Mouse (Mus musculus) hindbrain, embryonic 12.5 days (tissue): ENCODE results near the gene Olfr918. TPM values are rescaled to one million over a fixed set of nuclear protein-coding genes. Genes with fewer than 3 reads are reported as not detected.

ENCODE experiments used
- ATAC-seq: fragments of 200-750 bp; cut with Nextera tagmentation; 2 replicates; pipeline ENCODE4 v1.8.0; 2017; ENCODE audit warnings: moderate TSS enrichment; ENCODE audit not compliant: low FRiP score
- H3K27ac ChIP-seq: fragments of 300-500 bp; sonication (generic); 2 replicates; pipeline ENCODE4 v1.5.1; 2016; ENCODE audit warnings: mild to moderate bottlenecking
- H3K27me3 ChIP-seq: fragments of 300-500 bp; sonication (generic); 2 replicates; pipeline ENCODE4 v1.6.1; 2016; ENCODE audit warnings: mild to moderate bottlenecking
- H3K36me3 ChIP-seq: fragments of 300-500 bp; sonication (generic); 2 replicates; pipeline ENCODE4 v1.6.1; 2016; ENCODE audit warnings: mild to moderate bottlenecking
- H3K4me1 ChIP-seq: fragments of 300-500 bp; sonication (generic); 2 replicates; pipeline ENCODE4 v1.6.1; 2016
- H3K4me2 ChIP-seq: fragments of 300-500 bp; sonication (generic); replicated peaks from 2 replicates; pipeline ENCODE4 v1.6.1; 2016; ENCODE audit warnings: mild to moderate bottlenecking
- H3K4me3 ChIP-seq: fragments of 300-500 bp; sonication (generic); 2 replicates; pipeline ENCODE4 v1.5.1; 2016; ENCODE audit warnings: mild to moderate bottlenecking
- H3K9ac ChIP-seq: fragments of 300-500 bp; sonication (generic); 2 replicates; pipeline ENCODE4 v1.6.1; 2016; ENCODE audit warnings: mild to moderate bottlenecking, moderate library complexity
- H3K9me3 ChIP-seq: fragments of 300-500 bp; sonication (generic); replicated peaks from 2 replicates; pipeline ENCODE4 v1.6.1; 2016; ENCODE audit warnings: mild to moderate bottlenecking
- whole genome bisulfite sequencing: fragments of 180-500 bp; shearing (Covaris S2); methylation state at CpG from one replicate; pipeline ENCODE4 v1.1.7; 2016; 5-methylcytosine and 5-hydroxymethylcytosine counted together
- polyA plus RNA-seq: library from polyadenylated mRNA; unstranded; fragments of >200 nt; fragmentation: Nextera tagmentation; extraction: Ambion mirVana; gene quantifications from 2 replicates; pipeline ENCODE4 v1.2.1, GENCODE M21; 2016

Gene Olfr918
- polyA plus RNA-seq = not detected in 2 replicates

DNA sequence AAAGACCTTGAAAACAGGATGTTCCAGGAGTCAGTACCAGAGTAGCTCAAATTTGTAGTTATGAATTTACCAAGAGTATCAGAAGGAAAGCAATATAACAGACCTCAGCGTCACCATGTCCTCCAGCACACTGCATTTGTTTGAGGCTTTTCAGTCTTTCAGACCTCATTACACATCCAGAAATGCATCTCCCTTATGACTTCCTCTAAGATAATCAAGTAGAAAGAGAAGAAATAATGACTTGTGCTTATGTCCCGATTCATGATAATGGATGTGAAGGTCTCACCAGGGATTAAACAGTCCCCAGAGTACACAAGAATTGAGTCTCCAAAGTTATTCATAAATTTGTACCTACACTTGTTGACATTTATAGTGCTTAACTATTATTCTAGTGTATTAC is at the start of gene Olfr918:
Gene Olfr918 (minus strand): TSS at position 101 of the 400 bp plus-strand sequence.
- Histone ChIP-seq H3K4me2 (no peak within 1 kb of the TSS), H3K4me1 (no peaks in the 10 kb centered on the region), H3K9me3 (no peaks in the 10 kb centered on the region), H3K27me3 (no peaks in the 10 kb centered on the region), H3K9ac (no peak within 1 kb of the TSS), H3K4me3 (no peak within 1 kb of the TSS), H3K36me3 (no peaks in the 10 kb centered on the region), H3K27ac (no peak within 1 kb of the TSS)
- ATAC-seq = no peak
- WGBS = 81% methylated on average over 2 of the region's 2 CpGs

- H3K4me1 ChIP-seq = peaks cover under 1% of the 10 kb centered on the region; the same call in 1 of the 2 replicates
- H3K4me2 ChIP-seq = no peak overlapping the region
- no peak overlapping the region for H3K9ac ChIP-seq
- no peak overlapping the region for H3K4me3 ChIP-seq
- H3K36me3 ChIP-seq = no peaks in the 10 kb centered on the region
- 98% methylated on average over 1 of the region's 1 CpGs for WGBS
- no peaks in the 10 kb centered on the region for H3K27me3 ChIP-seq
- no peak for ATAC-seq
- no peaks in the 10 kb centered on the region for H3K9me3 ChIP-seq
- no peak overlapping the region for H3K27ac ChIP-seq
These were observed 49.6 kb upstream of the Olfr918 start for GRCm38 (mm10) chr9:38724044-38724443.

DNA sequence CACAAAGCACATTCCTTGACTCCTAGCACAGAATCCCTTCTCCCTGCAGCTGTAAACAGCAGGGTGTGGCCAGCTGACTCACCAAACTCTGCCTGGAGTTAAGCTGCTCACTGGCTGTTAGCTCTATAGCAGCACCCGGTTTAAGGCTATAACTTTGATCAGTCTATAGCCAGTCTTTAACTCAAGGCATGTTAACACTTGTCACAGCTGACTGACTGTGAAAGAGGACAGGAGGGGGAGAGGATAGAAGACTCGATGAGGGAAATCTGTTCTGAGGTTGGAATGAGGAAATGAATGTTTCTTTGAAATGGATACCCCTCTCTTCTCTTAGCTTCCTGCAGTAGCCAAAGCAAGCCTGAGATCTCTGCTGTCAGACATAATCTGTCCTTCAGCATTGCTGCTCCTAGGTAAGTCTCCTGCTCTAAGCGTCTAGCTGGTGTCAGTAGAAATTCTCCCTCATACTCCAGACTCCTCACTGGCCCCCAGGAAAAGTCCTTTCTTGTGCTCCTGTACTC is 44.6 kb upstream of the Olfr918 start:
- 9% methylated on average over 3 of the region's 3 CpGs for WGBS
- no peak overlapping the region for H3K27ac ChIP-seq
- H3K36me3 ChIP-seq = no peaks in the 10 kb centered on the region
- peak overlapping the region; percentile 35 for H3K4me3 ChIP-seq
- H3K9me3 ChIP-seq = no peaks in the 10 kb centered on the region
- H3K27me3 ChIP-seq = no peaks in the 10 kb centered on the region
- H3K9ac ChIP-seq = peak overlapping the region; percentile 50
- no peak for ATAC-seq
- peak overlapping the region; percentile 47 for H3K4me2 ChIP-seq
- peaks cover 7% of the 10 kb centered on the region for H3K4me1 ChIP-seq

DNA sequence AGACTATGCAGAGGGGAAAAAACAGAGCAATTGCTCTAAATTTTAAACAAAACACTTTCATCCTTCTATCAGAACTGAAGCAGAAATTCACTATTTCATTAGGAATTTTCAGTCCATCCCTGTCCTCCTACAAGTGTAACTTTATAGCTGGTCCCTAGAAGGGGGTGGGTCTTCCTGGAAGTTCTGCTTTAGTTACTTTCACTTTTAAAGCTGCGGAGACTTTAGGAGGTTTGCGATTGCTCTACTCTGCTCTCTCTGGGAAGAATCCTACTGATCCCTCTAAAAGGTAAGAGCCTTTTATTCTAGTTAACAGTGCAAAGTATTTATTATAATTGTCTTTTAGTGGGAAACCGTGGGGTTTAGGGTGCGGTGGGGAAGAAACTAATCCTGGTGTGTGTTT is 43.7 kb upstream of the Olfr918 start, which contains the start of gene Vwa5a:
Gene Vwa5a (plus strand): TSS at position 167 of the 400 bp plus-strand sequence.
- Histone ChIP-seq H3K9me3 (no peaks in the 10 kb centered on the region), H3K4me1 (peaks cover 7% of the 10 kb centered on the region), H3K4me3 (peak within 1 kb of the TSS; percentile 35), H3K36me3 (no peaks in the 10 kb centered on the region), H3K9ac (peak within 1 kb of the TSS; percentile 50), H3K27ac (no peak within 1 kb of the TSS), H3K4me2 (peak within 1 kb of the TSS; percentile 47), H3K27me3 (no peaks in the 10 kb centered on the region)
- WGBS = 6% methylated on average over 4 of the region's 4 CpGs
- peak; percentile 40; the same call in 1 of the 2 replicates for ATAC-seq

DNA sequence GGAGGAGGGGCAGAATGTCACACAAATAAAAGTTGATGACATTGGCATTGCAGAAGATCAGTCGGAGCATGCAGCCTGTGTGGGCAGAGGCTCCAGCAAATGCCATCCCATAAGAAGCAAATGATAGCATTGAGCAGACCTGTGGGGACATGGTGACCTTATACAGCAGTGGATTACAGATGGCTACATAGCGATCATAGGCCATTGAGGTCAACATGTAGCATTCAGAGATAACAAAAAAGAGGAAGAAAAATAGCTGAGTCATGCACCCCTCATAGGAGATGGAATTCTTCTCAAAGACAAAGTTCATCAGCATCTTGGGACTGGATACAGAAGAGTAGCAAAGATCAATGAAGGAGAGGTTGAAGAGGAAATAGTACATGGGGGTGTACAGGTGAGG is 1.5 kb downstream of the Olfr918 start:
- no peaks in the 10 kb centered on the region for H3K36me3 ChIP-seq
- no peak overlapping the region for H3K9ac ChIP-seq
- WGBS = 89% methylated on average over 2 of the region's 2 CpGs
- H3K9me3 ChIP-seq = no peaks in the 10 kb centered on the region
- H3K4me3 ChIP-seq = no peak overlapping the region
- no peaks in the 10 kb centered on the region for H3K27me3 ChIP-seq
- H3K4me2 ChIP-seq = no peak overlapping the region
- no peaks in the 10 kb centered on the region for H3K4me1 ChIP-seq
- ATAC-seq = no peak
- no peak overlapping the region for H3K27ac ChIP-seq

GRCm38 (mm10) chr9:38665742-38666141 is 8.7 kb downstream of the Olfr918 start, which contains the start of gene Olfr917:
TSS of gene Olfr917 (minus strand) at chr9:38665842.
- no peaks in the 10 kb centered on the region for H3K9me3 ChIP-seq
- H3K36me3 ChIP-seq = no peaks in the 10 kb centered on the region
- ATAC-seq = no peak
- no peak within 1 kb of the TSS for H3K4me2 ChIP-seq
- no peaks in the 10 kb centered on the region for H3K27me3 ChIP-seq
- no peak within 1 kb of the TSS for H3K9ac ChIP-seq
- H3K4me3 ChIP-seq = no peak within 1 kb of the TSS
- 96% methylated on average over 1 of the region's 1 CpGs for WGBS
- H3K27ac ChIP-seq = no peak within 1 kb of the TSS
- no peaks in the 10 kb centered on the region for H3K4me1 ChIP-seq

GRCm38 (mm10) chr9:38659775-38660174 is 14.6 kb downstream of the Olfr918 start, which contains the start of gene Olfr916:
TSS of gene Olfr916 (minus strand) at chr9:38659875.
- Histone ChIP-seq H3K9me3 (no peaks in the 10 kb centered on the region), H3K27me3 (no peaks in the 10 kb centered on the region), H3K4me1 (no peaks in the 10 kb centered on the region), H3K9ac (no peak within 1 kb of the TSS), H3K27ac (no peak within 1 kb of the TSS), H3K4me2 (no peak within 1 kb of the TSS), H3K36me3 (no peaks in the 10 kb centered on the region), H3K4me3 (no peak within 1 kb of the TSS)
- no peak for ATAC-seq
- WGBS = 77% methylated on average over 1 of the region's 1 CpGs

DNA sequence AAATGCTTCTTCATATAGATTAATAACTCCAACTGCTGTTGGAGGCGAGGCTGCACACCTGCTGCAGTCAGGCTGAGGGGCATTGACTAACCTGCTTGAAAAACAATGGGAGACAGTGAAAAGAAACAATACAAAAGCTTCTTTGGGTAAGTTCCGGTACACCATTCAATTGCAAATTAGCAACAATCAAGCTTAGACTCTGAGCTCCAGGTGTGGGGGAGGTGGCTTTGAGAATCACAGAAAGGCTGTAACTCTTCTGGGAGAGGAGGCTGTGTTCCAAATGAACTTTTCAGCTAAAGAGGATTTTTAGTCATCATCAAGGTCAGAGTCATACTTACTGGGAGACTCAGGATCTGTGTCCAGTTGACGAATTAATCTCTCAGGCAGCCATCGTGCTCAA is 42.0 kb downstream of the Olfr918 start:
- Histone ChIP-seq H3K4me1 (no peaks in the 10 kb centered on the region), H3K9me3 (peaks cover 4% of the 10 kb centered on the region; the same call in 1 of the 2 replicates), H3K9ac (no peak overlapping the region), H3K4me2 (no peak overlapping the region), H3K27ac (no peak overlapping the region), H3K36me3 (no peaks in the 10 kb centered on the region), H3K4me3 (no peak overlapping the region), H3K27me3 (no peaks in the 10 kb centered on the region)
- WGBS = 81% methylated on average over 4 of the region's 4 CpGs
- ATAC-seq = no peak

Other genes with a start within 250 kb of the Olfr918 start
- gene Olfr901, start 245.1 kb downstream of the Olfr918 start, polyA plus RNA-seq = not detected in 2 replicates
- gene Olfr902, start 226.9 kb downstream of the Olfr918 start, polyA plus RNA-seq = not detected in 2 replicates
- not detected in 2 replicates for gene Olfr904, start 211.5 kb downstream of the Olfr918 start, polyA plus RNA-seq
- gene Olfr905, start 203.5 kb downstream of the Olfr918 start, polyA plus RNA-seq = not detected in 2 replicates
- not detected in 2 replicates for gene Olfr906, start 187.5 kb downstream of the Olfr918 start, polyA plus RNA-seq
- not detected in 2 replicates for gene Olfr907, start 178.8 kb downstream of the Olfr918 start, polyA plus RNA-seq
- not detected in 2 replicates for gene Olfr911-ps1, start 153.0 kb downstream of the Olfr918 start, polyA plus RNA-seq
- gene Olfr910, start 136.8 kb downstream of the Olfr918 start, polyA plus RNA-seq = not detected in 2 replicates
- gene Olfr912, start 94.4 kb downstream of the Olfr918 start, polyA plus RNA-seq = not detected in 2 replicates
- not detected in 2 replicates for gene Olfr913, start 81.8 kb downstream of the Olfr918 start, polyA plus RNA-seq
- gene Olfr914, start 69.5 kb downstream of the Olfr918 start, polyA plus RNA-seq = not detected in 2 replicates
- not detected in 2 replicates for gene Olfr916, start 14.7 kb downstream of the Olfr918 start, polyA plus RNA-seq
- gene Olfr917, start 8.8 kb downstream of the Olfr918 start, polyA plus RNA-seq = not detected in 2 replicates
- not detected in 2 replicates for gene Olfr919, start 29.1 kb upstream of the Olfr918 start, polyA plus RNA-seq
- gene Vwa5a, start 43.7 kb upstream of the Olfr918 start, polyA plus RNA-seq = 11.6 and 14.3 TPM in 2 replicates
- not detected in 2 replicates for gene Olfr920, start 77.7 kb upstream of the Olfr918 start, polyA plus RNA-seq
- gene Olfr921, start 98.5 kb upstream of the Olfr918 start, polyA plus RNA-seq = not detected in 2 replicates
- gene Olfr922, start 140.0 kb upstream of the Olfr918 start, polyA plus RNA-seq = not detected in 2 replicates
- not detected in 2 replicates for gene Olfr923, start 151.9 kb upstream of the Olfr918 start, polyA plus RNA-seq
- gene Olfr924, start 169.8 kb upstream of the Olfr918 start, polyA plus RNA-seq = not detected in 2 replicates
- gene Olfr26, start 180.5 kb upstream of the Olfr918 start, polyA plus RNA-seq = not detected in 2 replicates
- not detected in 2 replicates for gene Olfr926, start 202.5 kb upstream of the Olfr918 start, polyA plus RNA-seq